Mouse (Mus musculus) heart, postnatal 0 days (tissue): Measurements from ENCODE around the gene Phactr2.

Experiments
- CTCF ChIP-seq: IDR thresholded peaks from 2 replicates; pipeline ENCODE4 v1.5.1; 2016; ENCODE audit warnings: antibody characterized with exemption, control low read depth, low read depth
- EP300 ChIP-seq: IDR thresholded peaks from 2 replicates; pipeline ENCODE4 v1.6.1; 2016; ENCODE audit warnings: antibody characterized with exemption, low read depth

DNA sequence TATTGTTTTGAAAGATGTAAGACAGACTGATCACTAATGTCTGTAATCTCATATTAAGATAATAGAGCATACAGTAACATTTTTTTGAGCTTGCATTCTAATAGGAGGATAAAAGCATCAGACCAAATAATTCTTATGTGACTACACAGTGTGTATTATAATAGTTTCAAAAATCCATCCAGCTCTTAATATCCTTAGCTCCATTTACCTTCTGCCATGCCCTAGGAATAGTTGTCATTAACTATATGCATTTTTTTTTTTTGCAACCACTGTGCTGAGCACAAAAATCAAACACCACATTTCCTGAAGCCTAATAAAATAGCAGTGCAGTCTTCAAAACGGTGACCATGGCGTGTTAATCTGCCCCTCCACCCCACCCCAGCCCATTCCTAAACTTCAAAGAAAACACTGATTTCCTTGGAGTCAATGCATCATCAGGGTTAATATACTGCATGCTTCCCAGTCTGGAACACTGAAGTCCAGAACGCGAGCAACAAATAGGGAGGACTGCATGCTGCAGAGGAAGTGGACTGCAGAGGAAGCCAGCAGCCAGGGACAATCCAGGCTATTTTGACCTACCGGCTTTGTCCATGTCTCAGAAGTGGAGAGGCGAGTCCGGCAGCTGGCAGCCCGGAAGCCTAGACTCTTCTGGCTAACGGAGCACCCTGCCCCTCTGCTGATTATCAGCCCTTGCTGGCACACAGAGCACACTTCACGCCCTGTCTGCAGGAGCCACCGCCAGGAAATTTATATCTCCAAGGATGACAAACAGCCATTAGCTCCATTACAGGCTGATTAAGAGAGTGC is 85.9 kb downstream of the Phactr2 start:
- TF ChIP-seq CTCF, result no peak
- no peak for TF ChIP-seq EP300
